Mouse (Mus musculus): ENCODE data around the gene H2al1m. TPM values are rescaled to one million over a fixed set of nuclear protein-coding genes. Genes with fewer than 3 reads are reported as not detected.

H2al1m gene
- not detected for polyA plus RNA-seq (2014; fragmentation: Illumina TruSeq; extraction: RNeasy Lipid Tissue Mini Kit (QIAGEN cat#74804))

DNA sequence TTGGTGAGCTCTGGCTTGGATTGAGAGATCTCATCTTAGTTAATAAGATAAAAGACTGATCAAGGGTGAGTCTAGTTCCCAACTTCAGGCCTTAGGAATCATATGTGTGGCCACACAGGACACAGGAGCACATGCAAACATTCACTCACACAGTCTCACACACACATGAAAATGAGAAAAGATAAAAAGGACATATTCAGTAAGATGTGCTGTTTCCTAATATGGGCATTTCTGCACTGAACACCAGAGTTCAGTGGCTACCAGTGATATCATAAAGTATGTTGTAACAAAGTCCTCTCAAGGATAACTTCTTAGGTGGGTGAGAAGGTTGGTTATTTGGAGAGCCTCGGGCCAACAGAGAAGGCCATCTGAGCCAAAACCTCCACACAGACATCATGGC, at the start of gene H2al1m:
Gene H2al1m, plus strand, starts transcription at position 301 of the 400 bp plus-strand sequence.

DNA sequence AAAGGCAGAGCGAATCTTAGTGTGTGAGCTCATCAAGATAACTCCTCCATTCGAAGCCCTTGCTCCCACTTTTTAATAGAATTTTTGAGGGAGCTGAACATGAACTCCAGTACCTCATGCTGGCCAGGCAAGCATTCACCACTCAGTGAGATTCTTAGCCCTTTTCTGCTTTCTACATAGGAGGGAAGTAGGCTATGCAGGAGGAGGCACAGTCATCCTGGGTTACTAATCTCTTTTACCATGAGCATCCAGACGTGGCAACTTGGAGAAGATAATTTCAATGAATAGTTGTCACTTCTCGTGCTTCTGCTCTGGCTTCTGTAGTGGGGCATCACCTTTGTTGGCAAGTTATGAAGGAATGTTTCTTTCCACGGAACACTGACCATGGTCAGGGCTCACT, 26.8 kb upstream of the H2al1m start, which contains the start of gene Gm14862:
Gene Gm14862, minus strand, starts transcription at position 134 of the 400 bp plus-strand sequence.

DNA sequence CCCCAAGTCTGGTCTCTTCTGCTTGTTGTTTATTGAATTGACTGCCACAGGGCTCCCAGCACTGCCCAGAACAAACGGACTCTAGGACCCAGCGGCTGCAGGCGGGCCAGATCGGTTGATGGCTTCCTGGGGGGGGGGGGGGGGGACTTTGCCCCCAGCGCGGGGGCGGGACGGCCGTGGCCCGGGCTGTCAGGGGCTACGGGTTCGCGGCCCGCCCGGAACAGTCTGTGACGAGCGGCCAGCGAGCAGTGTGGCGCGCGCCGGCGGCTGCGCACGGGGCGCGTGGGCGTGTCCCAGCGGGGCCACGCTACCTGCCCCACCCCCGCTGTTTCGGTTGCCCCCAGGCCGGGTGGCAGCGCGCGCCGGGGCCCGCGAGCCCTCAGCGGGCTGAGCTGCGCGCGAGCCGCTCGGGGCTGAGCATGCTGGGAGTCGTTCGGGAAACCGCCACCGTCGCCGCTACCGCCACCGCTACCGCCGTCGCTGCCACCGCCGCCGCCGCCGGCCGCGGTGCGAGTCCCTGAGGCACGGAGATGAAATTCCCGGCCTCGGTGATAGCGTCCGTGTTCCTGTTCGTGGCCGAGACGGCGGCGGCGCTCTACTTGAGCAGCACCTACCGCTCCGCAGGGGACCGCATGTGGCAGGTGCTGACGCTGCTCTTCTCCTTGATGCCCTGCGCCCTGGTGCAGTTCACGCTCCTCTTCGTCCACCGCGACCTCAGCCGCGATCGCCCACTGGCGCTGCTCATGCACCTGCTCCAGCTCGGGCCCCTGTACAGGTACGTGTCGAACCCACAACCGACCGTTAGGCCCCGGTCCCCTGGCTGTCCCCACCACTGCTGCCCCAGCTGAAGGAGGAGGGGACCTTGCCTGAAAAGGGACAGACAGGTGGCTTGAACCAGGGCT, 10.9 kb upstream of the H2al1m start, which contains the start of gene Xk:
Gene Xk, plus strand, starts transcription at position 297 of the 902 bp plus-strand sequence.

Other genes with a start within 250 kb of the H2al1m start
- gene Fthl17f, start 220.7 kb upstream of the H2al1m start, polyA plus RNA-seq (2014; fragmentation: Illumina TruSeq; extraction: RNeasy Lipid Tissue Mini Kit (QIAGEN cat#74804)) = not detected
- gene 4930402K13Rik, start 179.2 kb upstream of the H2al1m start, polyA plus RNA-seq (2014; fragmentation: Illumina TruSeq; extraction: RNeasy Lipid Tissue Mini Kit (QIAGEN cat#74804)) = not detected
- gene Lancl3, start 83.9 kb upstream of the H2al1m start, polyA plus RNA-seq (2014; fragmentation: Illumina TruSeq; extraction: RNeasy Lipid Tissue Mini Kit (QIAGEN cat#74804)) = 23.6 TPM
- not detected for gene Gm14862, start 26.9 kb upstream of the H2al1m start, polyA plus RNA-seq (2014; fragmentation: Illumina TruSeq; extraction: RNeasy Lipid Tissue Mini Kit (QIAGEN cat#74804))
- gene Xk, start 11.0 kb upstream of the H2al1m start, polyA plus RNA-seq (2014; fragmentation: Illumina TruSeq; extraction: RNeasy Lipid Tissue Mini Kit (QIAGEN cat#74804)) = 29.5 TPM
- gene H2al1k, start 66.9 kb downstream of the H2al1m start, polyA plus RNA-seq (2014; fragmentation: Illumina TruSeq; extraction: RNeasy Lipid Tissue Mini Kit (QIAGEN cat#74804)) = not detected
- 34.9 TPM for gene Cybb, start 204.0 kb downstream of the H2al1m start, polyA plus RNA-seq (2014; fragmentation: Illumina TruSeq; extraction: RNeasy Lipid Tissue Mini Kit (QIAGEN cat#74804))